Mouse (Mus musculus) MEL (cell line): ENCODE results near the gene Ube3a. TPM values are rescaled to one million over a fixed set of nuclear protein-coding genes. Genes with fewer than 3 reads are reported as not detected.

Source experiments
- DNase-seq: peaks from one replicate; pipeline ENCODE4 v3.0.0; 2011; ENCODE audit warnings: low read depth, low spot score
- H3K27ac ChIP-seq: 2 replicates; pipeline ENCODE4 v1.5.1; 2012; ENCODE audit warnings: low read depth, mild to moderate bottlenecking, control low read depth, low read length, moderate library complexity; ENCODE audit not compliant: control insufficient read depth
- H3K27me3 ChIP-seq, 2 experiments: fragments of 150-350 bp in 1 of 2; sonication (generic) in 1 of 2; 2 replicates each; pipeline ENCODE4 v1.6.1; 2012; ENCODE audit warnings: low read length in 2 of 2, mild to moderate bottlenecking in 2 of 2, improper control_type of control experiment in 1 of 2, moderate library complexity in 1 of 2; ENCODE audit not compliant: insufficient read depth in 2 of 2, control insufficient read depth in 1 of 2
- H3K36me3 ChIP-seq, 2 experiments: 2 replicates each; pipeline ENCODE4 v1.6.1; 2012 to 2014; ENCODE audit warnings: low read length in 2 of 2, improper control_type of control experiment in 1 of 2, inconsistent platforms in 1 of 2, mild to moderate bottlenecking in 1 of 2; ENCODE audit not compliant: insufficient read depth in 2 of 2, control insufficient read depth in 1 of 2
- H3K4me1 ChIP-seq, 2 experiments: fragments of 150-350 bp in 1 of 2; sonication (generic) in 1 of 2; 2 replicates each; pipeline ENCODE4 v1.6.1; 2012; ENCODE audit warnings: low read length in 2 of 2, improper control_type of control experiment in 1 of 2, mild to moderate bottlenecking in 1 of 2; ENCODE audit not compliant: insufficient read depth in 2 of 2, control insufficient read depth in 1 of 2
- H3K4me3 ChIP-seq, 2 experiments: fragments of 150-350 bp in 1 of 2; sonication (generic) in 1 of 2; 2 replicates each; pipeline ENCODE4 v1.5.1; 2012; ENCODE audit warnings: low read depth in 2 of 2, low read length in 2 of 2, mild to moderate bottlenecking in 2 of 2, moderate library complexity in 2 of 2, control low read depth in 1 of 2, improper control_type of control experiment in 1 of 2; ENCODE audit not compliant: control insufficient read depth in 1 of 2, insufficient read depth in 1 of 2
- H3K79me2 ChIP-seq: 2 replicates; pipeline ENCODE4 v1.6.1; 2012; ENCODE audit warnings: mild to moderate bottlenecking, low read length, moderate library complexity; ENCODE audit not compliant: control insufficient read depth, poor library complexity, insufficient read depth
- H3K9ac ChIP-seq: 2 replicates; pipeline ENCODE4 v1.6.1; 2012; ENCODE audit warnings: low read depth, mild to moderate bottlenecking, control low read depth, low read length, moderate library complexity; ENCODE audit not compliant: control insufficient read depth, poor library complexity, severe bottlenecking
- H3K9me3 ChIP-seq: fragments of 150-350 bp; sonication (generic); replicated peaks from 2 replicates; pipeline ENCODE4 v1.6.1; 2012; ENCODE audit warnings: mild to moderate bottlenecking, low read length, improper control_type of control experiment, moderate library complexity; ENCODE audit not compliant: insufficient read depth
- BHLHE40 ChIP-seq: IDR thresholded peaks from 2 replicates; pipeline ENCODE4 v1.6.1; 2012; ENCODE audit warnings: low read depth, mild to moderate bottlenecking, inconsistent platforms, low read length, improper control_type of control experiment, borderline replicate concordance
- CHD1 ChIP-seq: IDR thresholded peaks from 2 replicates; pipeline ENCODE4 v1.6.1; 2012; ENCODE audit warnings: low read depth, mild to moderate bottlenecking, inconsistent platforms, low read length, improper control_type of control experiment
- CHD2 ChIP-seq: IDR thresholded peaks from 2 replicates; pipeline ENCODE4 v1.6.1; 2011; ENCODE audit warnings: low read length, improper control_type of control experiment
- CTCF ChIP-seq, 3 experiments: IDR thresholded peaks in 2 of 3; conservative IDR thresholded peaks in 1 of 3; 2 replicates each; pipeline ENCODE4 v1.5.1; 2011 to 2012; ENCODE audit warnings: low read length in 3 of 3, low read depth in 2 of 3, mild to moderate bottlenecking in 2 of 3, improper control_type of control experiment in 1 of 3, inconsistent platforms in 1 of 3, mixed read lengths in 1 of 3, moderate library complexity in 1 of 3; ENCODE audit not compliant: control insufficient read depth in 1 of 3, insufficient read depth in 1 of 3, poor library complexity in 1 of 3, severe bottlenecking in 1 of 3
- E2F4 ChIP-seq: IDR thresholded peaks from 2 replicates; pipeline ENCODE4 v1.6.1; 2011; ENCODE audit warnings: low read depth, low read length, improper control_type of control experiment, borderline replicate concordance
- EP300 ChIP-seq, 2 experiments: IDR thresholded peaks; 2 replicates each; pipeline ENCODE4 v1.6.1; 2011; ENCODE audit warnings: improper control_type of control experiment in 2 of 2, low read length in 2 of 2, low read depth in 1 of 2, mild to moderate bottlenecking in 1 of 2
- ETS1 ChIP-seq: IDR thresholded peaks from 2 replicates; pipeline ENCODE4 v1.6.1; 2012; ENCODE audit warnings: low read depth, mild to moderate bottlenecking, inconsistent platforms, low read length, improper control_type of control experiment, moderate library complexity
- GABPA ChIP-seq: IDR thresholded peaks from 2 replicates; pipeline ENCODE4 v1.6.1; 2012; ENCODE audit warnings: low read depth, mild to moderate bottlenecking, inconsistent platforms, low read length, improper control_type of control experiment, moderate library complexity
- GATA1 ChIP-seq: IDR thresholded peaks from 2 replicates; pipeline ENCODE4 v1.6.1; 2011; ENCODE audit warnings: low read depth, low read length, improper control_type of control experiment
- HCFC1 ChIP-seq: IDR thresholded peaks from 2 replicates; pipeline ENCODE4 v1.6.1; 2012; ENCODE audit warnings: low read depth, mild to moderate bottlenecking, inconsistent platforms, low read length, improper control_type of control experiment, moderate library complexity
- JUND ChIP-seq: IDR thresholded peaks from 2 replicates; pipeline ENCODE4 v1.6.1; 2011; ENCODE audit warnings: low read depth, mild to moderate bottlenecking, improper control_type of control experiment, low read length
- MAFK ChIP-seq: IDR thresholded peaks from 2 replicates; pipeline ENCODE4 v1.6.1; 2011; ENCODE audit warnings: low read depth, mild to moderate bottlenecking, low read length, improper control_type of control experiment, borderline replicate concordance
- MAX ChIP-seq: IDR thresholded peaks from 2 replicates; pipeline ENCODE4 v1.6.1; 2011; ENCODE audit warnings: low read length, improper control_type of control experiment
- MAZ ChIP-seq: IDR thresholded peaks from 2 replicates; pipeline ENCODE4 v1.6.1; 2012; ENCODE audit warnings: low read depth, mild to moderate bottlenecking, inconsistent platforms, low read length, improper control_type of control experiment
- MXI1 ChIP-seq: IDR thresholded peaks from 2 replicates; pipeline ENCODE4 v1.6.1; 2011; ENCODE audit warnings: mild to moderate bottlenecking, low read depth, low read length, improper control_type of control experiment
- MYC ChIP-seq: IDR thresholded peaks from 2 replicates; pipeline ENCODE4 v1.6.1; 2011; ENCODE audit warnings: low read depth, mild to moderate bottlenecking, low read length, improper control_type of control experiment, moderate library complexity
- NELFE ChIP-seq: IDR thresholded peaks from 2 replicates; pipeline ENCODE4 v1.6.1; 2011; ENCODE audit warnings: low read depth, low read length, improper control_type of control experiment
- NRF1 ChIP-seq: IDR thresholded peaks from 2 replicates; pipeline ENCODE4 v1.6.1; 2014; ENCODE audit warnings: low read depth, mild to moderate bottlenecking, inconsistent platforms, low read length, improper control_type of control experiment, moderate library complexity; ENCODE audit not compliant: poor library complexity, insufficient read depth, severe bottlenecking
- POLR2A ChIP-seq, 2 experiments: IDR thresholded peaks; 2 replicates each; pipeline ENCODE4 v1.6.1; 2011 to 2012; ENCODE audit warnings: low read length in 2 of 2, mild to moderate bottlenecking in 2 of 2, control low read depth in 1 of 2, improper control_type of control experiment in 1 of 2, low read depth in 1 of 2, moderate library complexity in 1 of 2; ENCODE audit not compliant: control insufficient read depth in 1 of 2, insufficient read depth in 1 of 2, poor library complexity in 1 of 2
- POLR2AphosphoS2 ChIP-seq: IDR thresholded peaks from 2 replicates; pipeline ENCODE4 v1.6.1; 2011; ENCODE audit warnings: low read length, improper control_type of control experiment
- POLR2AphosphoS5 ChIP-seq: IDR thresholded peaks from 2 replicates; pipeline ENCODE4 v1.6.1; 2012; ENCODE audit warnings: low read depth, borderline replicate concordance, mild to moderate bottlenecking, inconsistent platforms, low read length, moderate library complexity, mixed read lengths
- RCOR1 ChIP-seq: IDR thresholded peaks from 2 replicates; pipeline ENCODE4 v1.6.1; 2012; ENCODE audit warnings: low read depth, mild to moderate bottlenecking, inconsistent platforms, low read length, improper control_type of control experiment
- SIN3A ChIP-seq: IDR thresholded peaks from 2 replicates; pipeline ENCODE4 v1.6.1; 2012; ENCODE audit warnings: low read length, improper control_type of control experiment, inconsistent platforms
- SMC3 ChIP-seq: IDR thresholded peaks from 2 replicates; pipeline ENCODE4 v1.6.1; 2011; ENCODE audit warnings: low read depth, low read length, improper control_type of control experiment
- TAL1 ChIP-seq: IDR thresholded peaks from 2 replicates; pipeline ENCODE4 v1.6.1; 2012; ENCODE audit warnings: mild to moderate bottlenecking, inconsistent platforms, low read length, moderate library complexity, mixed read lengths
- TCF12 ChIP-seq: IDR thresholded peaks from 2 replicates; pipeline ENCODE4 v1.6.1; 2014; ENCODE audit warnings: low read depth, mild to moderate bottlenecking, inconsistent platforms, low read length, improper control_type of control experiment, moderate library complexity
- UBTF ChIP-seq: IDR thresholded peaks from 2 replicates; pipeline ENCODE4 v1.6.1; 2012; ENCODE audit warnings: low read depth, mild to moderate bottlenecking, inconsistent platforms, low read length, improper control_type of control experiment, moderate library complexity, borderline replicate concordance; ENCODE audit not compliant: insufficient read depth
- USF1 ChIP-seq: IDR thresholded peaks from 2 replicates; pipeline ENCODE4 v1.6.1; 2014; ENCODE audit warnings: low read depth, mild to moderate bottlenecking, inconsistent platforms, low read length, improper control_type of control experiment, moderate library complexity
- USF2 ChIP-seq, 2 experiments: IDR thresholded peaks; 2 replicates each; pipeline ENCODE4 v1.6.1; 2011 to 2012; ENCODE audit warnings: improper control_type of control experiment in 2 of 2, low read length in 2 of 2, borderline replicate concordance in 1 of 2, inconsistent platforms in 1 of 2, low read depth in 1 of 2, mild to moderate bottlenecking in 1 of 2; ENCODE audit not compliant: insufficient read depth in 1 of 2
- ZC3H11A ChIP-seq: IDR thresholded peaks from 2 replicates; pipeline ENCODE4 v1.6.1; 2012; ENCODE audit warnings: low read depth, mild to moderate bottlenecking, inconsistent platforms, low read length, improper control_type of control experiment
- ZMIZ1 ChIP-seq: IDR thresholded peaks from 2 replicates; pipeline ENCODE4 v1.6.1; 2012; ENCODE audit warnings: low read depth, mild to moderate bottlenecking, inconsistent platforms, low read length, improper control_type of control experiment, moderate library complexity
- polyA plus RNA-seq, 2 experiments: library from polyadenylated mRNA; stranded (reverse) in 1 of 2; unstranded in 1 of 2; fragments of >175 nt in 1 of 2; fragments of >200 nt in 1 of 2; gene quantifications; 2 replicates each; pipeline versions ENCODE4 v1.2.1 to v1.2.4; 2012; ENCODE audit warnings: low replicate concordance in 2 of 2, low read depth in 1 of 2; ENCODE audit not compliant: insufficient read length in 2 of 2, insufficient read depth in 1 of 2, missing spikeins in 1 of 2
- total RNA-seq: library from RNA; depleted of rRNA; stranded (reverse); fragments of 300-350 nt; gene quantifications from 2 replicates; pipeline ENCODE4 v1.2.3, GENCODE M21; 2012

Gene Ube3a
- total and polyA plus RNA-seq, 3 experiments = 46.3 to 112 (median 81.7) TPM

- Histone ChIP-seq H3K4me1 (no peaks in the 10 kb centered on the region), H3K9ac (no peak overlapping the region), H3K9me3 (no peaks in the 10 kb centered on the region), H3K27ac (no peak overlapping the region), H3K36me3 (peaks cover 0 to 24% of the 10 kb centered on the region in 2 experiments; a peak in 2 of 4 replicates), H3K79me2 (no peaks in the 10 kb centered on the region; the same call in none of the 2 replicates), H3K4me3 (no peak overlapping the region), H3K27me3 (no peaks in the 10 kb centered on the region)
- TF ChIP-seq UBTF = no peak
- no peak for TF ChIP-seq USF1
- no peak for TF ChIP-seq MAX
- no peak for TF ChIP-seq SMC3
- no peak for TF ChIP-seq HCFC1
- TF ChIP-seq NRF1 = no peak
- no peak for TF ChIP-seq ZMIZ1
- DNase-seq = no peak
Observed at GRCm38 (mm10) chr7:59253373-59253772, 24.8 kb downstream of the Ube3a start.

GRCm38 (mm10) chr7:59265538-59265937, 37.0 kb downstream of the Ube3a start:
- H3K4me3 ChIP-seq = no peak overlapping the region
- no peak overlapping the region for H3K9ac ChIP-seq
- no peak overlapping the region for H3K27ac ChIP-seq

More at GRCm38 (mm10) chr7:59265538-59265937, 37.0 kb downstream of the Ube3a start:
- no peaks in the 10 kb centered on the region for H3K9me3 ChIP-seq
- TF ChIP-seq JUND (no peak), SMC3 (no peak), RCOR1 (peak; percentile 87), TAL1 (peak; percentile 75), NELFE (no peak), ZMIZ1 (no peak), UBTF (no peak), POLR2AphosphoS2 (no peak), MAFK (no peak), ETS1 (peak; percentile 78), MAZ (no peak), SIN3A (peak; percentile 68), BHLHE40 (no peak), E2F4 (no peak), CTCF (IDR thresholded peaks at IDR 0.05 in 2 of 3, conservative IDR thresholded peaks at IDR 0.05 in 1 of 3; ENCODE audit: control insufficient read depth in 1 of 3, insufficient read depth in 1 of 3, low read depth in 2 of 3, low read length in 3 of 3, poor library complexity in 1 of 3, severe bottlenecking in 1 of 3) (no peak), GATA1 (peak; percentile 82), ZC3H11A (no peak), POLR2A (IDR thresholded peaks at IDR 0.05; ENCODE audit: control insufficient read depth in 1 of 2, insufficient read depth in 1 of 2, low read depth in 1 of 2, low read length in 2 of 2, poor library complexity in 1 of 2) (no peak), TCF12 (peak; percentile 84), EP300 (IDR thresholded peaks at IDR 0.05; ENCODE audit: low read depth in 1 of 2, low read length in 2 of 2) (peak; percentile 62 to 81), MYC (no peak), CHD2 (no peak), HCFC1 (no peak), CHD1 (no peak), MXI1 (peak; percentile 57; the same call in 1 of the 2 replicates), USF2 (IDR thresholded peaks at IDR 0.05; ENCODE audit: borderline replicate concordance in 1 of 2, insufficient read depth in 1 of 2, low read depth in 1 of 2, low read length in 2 of 2) (no peak), USF1 (no peak), POLR2AphosphoS5 (no peak), GABPA (no peak)
- H3K79me2 ChIP-seq = no peaks in the 10 kb centered on the region
- no peaks in the 10 kb centered on the region for H3K27me3 ChIP-seq
- DNase-seq = peak; percentile 58
- H3K36me3 ChIP-seq = peaks cover 12 to 20% of the 10 kb centered on the region in 2 experiments; a peak in 3 of 4 replicates
- H3K4me1 ChIP-seq = peaks cover 3 to 12% of the 10 kb centered on the region in 2 experiments
